Mouse (Mus musculus) liver, adult 2 months (tissue): ENCODE results near the gene Gm37240.

Experiments
- CTCF ChIP-seq: fragments of 200-500 bp; IDR thresholded peaks from 2 replicates; pipeline ENCODE4 v1.5.1; 2011; ENCODE audit warnings: low read depth, low read length, control low read depth
- POLR2A ChIP-seq: fragments of 200-500 bp; IDR thresholded peaks from 2 replicates; pipeline ENCODE4 v1.6.1; 2011; ENCODE audit warnings: low read length, control low read depth; ENCODE audit not compliant: insufficient read depth; ENCODE audit errors: extremely low read depth

DNA sequence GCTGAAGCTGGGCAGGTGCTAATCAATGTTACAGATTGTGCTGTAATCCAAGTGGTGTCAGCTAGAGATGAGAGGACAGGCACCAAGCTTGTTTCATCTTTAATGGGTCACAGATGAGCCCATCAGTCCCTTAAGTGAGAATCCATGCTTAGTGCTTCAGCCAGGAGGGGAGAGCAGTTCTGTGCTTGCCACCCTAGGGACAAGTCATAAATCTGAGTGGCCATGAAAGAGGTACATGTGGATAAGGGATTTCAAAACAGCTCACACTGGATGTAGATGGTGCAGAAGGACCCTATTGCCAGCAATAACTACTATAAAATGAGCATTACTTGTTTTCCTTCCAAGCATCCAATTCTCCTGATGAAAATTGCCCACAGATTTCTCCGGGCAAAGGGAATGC lies 551.8 kb downstream of the Gm37240 start:
- TF ChIP-seq POLR2A (no peak), CTCF (no peak)
